Mouse (Mus musculus): ENCODE measurements around the gene Creb5. TPM values are rescaled to one million over a fixed set of nuclear protein-coding genes. Genes with fewer than 3 reads are reported as not detected.

Gene Creb5
- polyA plus RNA-seq, 1 experiment from 2014 or later: 3.9 TPM

DNA sequence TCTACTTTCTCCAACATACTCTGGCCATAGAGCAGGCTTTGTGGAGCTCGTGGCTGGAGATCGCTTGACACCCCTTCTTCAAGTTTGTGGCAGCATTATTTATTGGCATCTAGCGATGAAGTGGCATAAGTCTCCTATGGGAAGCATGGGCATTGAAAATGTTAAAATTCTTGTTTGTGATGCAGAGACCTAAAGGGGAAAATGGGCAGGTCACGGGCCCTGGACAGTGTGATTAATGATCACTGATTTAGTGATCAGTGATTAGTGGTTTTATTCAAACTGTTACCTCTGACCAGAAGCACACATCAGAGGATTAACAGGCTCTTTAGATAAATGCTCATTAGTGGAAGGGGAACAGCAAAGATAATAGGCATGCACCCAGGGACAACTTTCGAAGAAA lies 2.6 kb downstream of the Creb5 start:
- Histone ChIP-seq H3K27me3 (peaks cover 72% of the 10 kb centered on the region), H3K9ac (no peak overlapping the region), H3K4me3 (no peak overlapping the region), H3K36me3 (no peaks in the 10 kb centered on the region), H3K4me1 (replicated peaks) (peaks cover 33% of the 10 kb centered on the region), H3K9me3 (no peaks in the 10 kb centered on the region), H3K4me2 (no peak overlapping the region), H3K27ac (replicated peaks) (no peak overlapping the region)
- ATAC-seq (ENCODE audit: low FRiP score, low read depth): no peak
- whole genome bisulfite sequencing: 27% methylated on average over 5 of the region's 5 CpGs

DNA sequence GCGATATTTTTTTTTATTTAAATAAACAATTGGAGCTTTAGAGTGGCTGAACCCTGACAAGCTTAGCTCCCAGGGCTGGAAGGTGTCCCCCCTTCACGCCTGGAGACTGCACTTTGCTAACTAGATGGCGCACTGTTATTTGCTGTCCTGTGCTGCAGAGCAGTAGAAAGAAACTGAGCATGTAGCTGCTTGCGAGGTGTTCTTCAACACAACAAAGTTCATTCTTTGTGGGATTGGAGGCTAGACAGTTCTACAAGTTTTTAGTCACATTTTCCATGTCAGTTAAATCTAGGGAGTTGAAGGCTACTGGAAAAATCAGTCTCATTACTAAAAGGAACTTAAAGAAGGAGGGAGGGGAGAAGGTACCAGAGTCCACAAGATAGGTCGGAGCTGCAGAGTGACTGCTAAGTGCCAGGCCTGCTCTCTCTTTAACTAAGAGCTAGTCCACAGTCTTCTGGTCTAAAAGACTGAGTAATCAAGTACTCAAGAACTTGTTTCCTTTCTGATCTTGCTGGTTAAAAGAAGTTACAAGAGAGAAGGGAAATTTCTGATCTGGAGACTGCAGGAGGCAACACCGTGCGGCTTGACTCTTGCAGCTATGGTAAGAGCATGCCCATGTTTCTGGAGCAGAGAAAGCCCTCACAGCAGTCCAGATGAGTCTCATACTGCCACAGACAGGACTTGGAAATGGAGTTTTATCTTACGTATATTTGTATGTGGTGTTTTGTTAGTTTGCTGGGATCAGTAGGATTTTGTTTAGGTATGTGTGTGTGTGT lies 3.3 kb downstream of the Creb5 start:
- no peak for ATAC-seq (ENCODE audit: low FRiP score, low read depth)
- no peak overlapping the region for H3K9ac ChIP-seq
- no peaks in the 10 kb centered on the region for H3K9me3 ChIP-seq
- no peak overlapping the region for H3K4me3 ChIP-seq
- no peaks in the 10 kb centered on the region for H3K36me3 ChIP-seq
- H3K27me3 ChIP-seq: peaks cover 64% of the 10 kb centered on the region
- H3K4me1 ChIP-seq (replicated peaks): peaks cover 33% of the 10 kb centered on the region
- 43% methylated on average over 8 of the region's 8 CpGs for WGBS
- no peak overlapping the region for H3K27ac ChIP-seq (replicated peaks)
- H3K4me2 ChIP-seq: no peak overlapping the region

DNA sequence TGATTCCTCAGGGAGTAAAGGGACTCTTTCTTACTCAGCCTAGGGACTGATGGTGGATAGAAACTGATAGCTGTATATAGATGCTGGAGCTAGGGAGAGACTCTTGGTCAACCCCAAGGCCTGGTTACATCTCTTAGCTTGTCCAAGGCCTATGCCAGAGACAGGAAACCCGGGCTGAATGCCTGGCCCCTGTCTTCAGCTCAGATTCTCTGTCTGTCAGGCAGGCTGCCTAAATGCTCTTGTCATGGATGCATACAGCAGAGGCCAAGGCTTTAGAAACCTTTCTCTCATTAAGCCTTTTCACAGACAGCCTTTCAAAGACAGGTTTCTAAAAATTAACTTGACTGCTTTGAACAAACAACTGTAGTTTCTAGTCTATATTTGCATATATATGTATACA lies 5.9 kb downstream of the Creb5 start:
- Histone ChIP-seq H3K27ac (replicated peaks) (no peak overlapping the region), H3K4me1 (replicated peaks) (peaks cover 15% of the 10 kb centered on the region), H3K4me3 (no peak overlapping the region), H3K9me3 (no peaks in the 10 kb centered on the region), H3K27me3 (peaks cover 39% of the 10 kb centered on the region), H3K4me2 (no peak overlapping the region), H3K9ac (no peak overlapping the region), H3K36me3 (no peaks in the 10 kb centered on the region)
- no peak for ATAC-seq (ENCODE audit: low FRiP score, low read depth)
- 50% methylated on average over 1 of the region's 1 CpGs for WGBS

DNA sequence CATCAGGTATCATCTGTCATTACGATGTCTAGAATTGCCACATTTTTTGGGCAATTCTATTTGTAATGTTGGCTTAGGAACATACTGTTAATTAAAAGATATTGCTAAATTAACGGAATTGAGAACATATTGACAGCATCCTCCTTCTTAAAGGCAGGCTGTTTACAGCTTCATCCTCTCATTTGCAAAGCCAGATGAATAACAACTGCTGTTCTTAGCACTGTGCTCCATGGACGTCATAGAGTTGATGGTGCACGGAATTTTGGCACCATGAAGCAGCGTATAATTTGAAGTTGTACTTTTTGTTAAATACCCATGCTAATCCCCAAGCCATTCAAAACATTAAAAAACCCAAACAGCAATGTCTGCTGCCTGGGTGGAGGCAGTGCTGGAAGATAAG lies 10.8 kb downstream of the Creb5 start:
- Histone ChIP-seq H3K36me3 (no peaks in the 10 kb centered on the region), H3K27ac (replicated peaks) (no peak overlapping the region), H3K9me3 (no peaks in the 10 kb centered on the region), H3K4me3 (no peak overlapping the region), H3K4me2 (no peak overlapping the region), H3K4me1 (replicated peaks) (no peaks in the 10 kb centered on the region), H3K9ac (no peak overlapping the region), H3K27me3 (peaks cover 1% of the 10 kb centered on the region; the same call in 1 of the 2 replicates)
- 78% methylated on average over 5 of the region's 5 CpGs for WGBS
- no peak for ATAC-seq (ENCODE audit: low FRiP score, low read depth)

DNA sequence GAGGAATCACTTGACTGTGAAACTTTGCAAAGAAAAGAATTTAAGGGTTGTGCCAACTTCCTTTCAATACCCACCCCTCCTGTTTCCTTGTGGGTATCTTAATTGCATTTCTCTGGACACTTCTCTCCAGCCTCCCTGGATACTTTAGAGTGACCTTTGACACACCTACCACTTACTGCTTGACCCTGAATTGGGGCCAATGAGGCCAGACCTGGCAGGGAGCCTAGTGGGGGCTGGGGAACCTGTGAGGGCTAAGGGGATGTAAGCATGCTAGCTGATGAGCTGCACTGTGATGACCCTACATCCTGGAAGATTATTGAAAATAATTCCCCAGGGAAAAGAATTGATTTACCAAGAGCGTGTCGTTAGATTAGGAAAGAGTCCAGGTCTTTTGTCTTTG lies 17.1 kb downstream of the Creb5 start:
- Histone ChIP-seq H3K27me3 (no peaks in the 10 kb centered on the region), H3K4me1 (replicated peaks) (no peaks in the 10 kb centered on the region), H3K4me3 (no peak overlapping the region), H3K9me3 (no peaks in the 10 kb centered on the region), H3K27ac (replicated peaks) (no peak overlapping the region), H3K4me2 (no peak overlapping the region), H3K36me3 (no peaks in the 10 kb centered on the region), H3K9ac (no peak overlapping the region)
- no peak for ATAC-seq (ENCODE audit: low FRiP score, low read depth)
- 71% methylated on average over 2 of the region's 2 CpGs for WGBS

DNA sequence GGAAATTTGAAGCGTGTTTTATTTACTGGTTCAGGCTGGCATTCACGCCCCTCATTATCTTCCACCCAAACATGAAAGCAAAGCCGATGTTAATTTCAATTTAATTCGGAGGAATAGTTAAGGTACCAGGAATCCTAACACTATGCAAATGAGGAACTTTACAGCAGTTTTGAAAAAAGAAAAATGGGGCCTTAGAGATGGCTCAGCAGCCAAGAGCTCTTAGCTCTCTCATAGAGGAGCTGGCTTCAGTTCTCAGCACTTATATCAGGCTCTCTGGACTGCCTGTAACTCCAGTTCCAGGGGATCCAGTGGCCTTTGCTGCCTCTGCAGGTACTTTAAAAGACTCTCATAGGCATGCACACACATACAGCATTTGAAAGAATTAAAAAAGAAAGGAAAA lies 19.1 kb downstream of the Creb5 start:
- Histone ChIP-seq H3K9me3 (no peaks in the 10 kb centered on the region), H3K4me3 (no peak overlapping the region), H3K36me3 (no peaks in the 10 kb centered on the region), H3K4me2 (no peak overlapping the region), H3K27me3 (no peaks in the 10 kb centered on the region), H3K4me1 (replicated peaks) (no peaks in the 10 kb centered on the region), H3K27ac (replicated peaks) (no peak overlapping the region), H3K9ac (no peak overlapping the region)
- no peak for ATAC-seq (ENCODE audit: low FRiP score, low read depth)
- 82% methylated on average over 4 of the region's 4 CpGs for WGBS

DNA sequence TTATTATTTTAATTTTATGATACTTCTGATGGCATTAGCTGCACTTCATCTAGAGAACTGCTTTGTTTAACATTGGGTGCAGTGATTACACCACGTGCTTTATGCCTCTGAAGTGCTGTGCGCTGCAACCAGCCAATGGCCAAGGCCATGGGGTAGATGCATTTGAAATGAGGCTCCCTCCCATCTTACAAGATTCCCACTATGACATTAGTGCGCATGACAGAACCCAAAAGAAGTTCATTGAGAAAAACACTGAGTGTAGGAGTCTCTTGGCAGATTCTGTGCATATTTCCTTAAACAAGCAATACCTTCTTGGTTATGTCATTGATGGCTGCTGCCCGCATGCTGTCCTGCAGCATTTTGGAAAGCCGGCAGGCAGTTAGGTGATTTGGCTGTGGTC lies 19.6 kb downstream of the Creb5 start:
- Histone ChIP-seq H3K9me3 (no peaks in the 10 kb centered on the region), H3K4me3 (no peak overlapping the region), H3K4me2 (no peak overlapping the region), H3K27me3 (no peaks in the 10 kb centered on the region), H3K27ac (replicated peaks) (no peak overlapping the region), H3K9ac (no peak overlapping the region), H3K36me3 (no peaks in the 10 kb centered on the region), H3K4me1 (replicated peaks) (no peaks in the 10 kb centered on the region)
- no peak for ATAC-seq (ENCODE audit: low FRiP score, low read depth)
- WGBS: 52% methylated on average over 5 of the region's 5 CpGs

DNA sequence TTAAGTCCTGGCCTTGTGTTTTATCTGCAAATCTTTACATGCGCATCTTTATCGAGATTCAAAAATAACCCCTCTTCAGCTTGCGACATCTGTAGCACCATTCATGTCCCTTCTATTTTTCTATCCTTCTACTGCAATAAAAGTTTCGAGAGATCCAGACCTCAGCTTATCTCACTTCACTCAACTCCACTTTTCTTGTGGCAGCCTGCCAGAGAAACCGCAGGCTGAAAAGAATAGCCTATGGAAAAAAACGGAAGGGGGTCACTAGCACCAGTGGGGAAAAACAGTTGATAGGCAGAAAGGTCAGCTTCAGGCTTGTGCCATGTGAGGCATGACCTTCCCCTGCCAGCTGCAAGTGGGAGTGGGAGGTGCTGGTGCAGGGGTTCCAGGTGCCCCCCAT lies 21.6 kb downstream of the Creb5 start:
- H3K4me1 ChIP-seq (replicated peaks): no peaks in the 10 kb centered on the region
- no peak for ATAC-seq (ENCODE audit: low FRiP score, low read depth)
- H3K4me3 ChIP-seq: no peak overlapping the region
- H3K9ac ChIP-seq: no peak overlapping the region
- no peaks in the 10 kb centered on the region for H3K9me3 ChIP-seq
- no peak overlapping the region for H3K27ac ChIP-seq (replicated peaks)
- WGBS: 50% methylated on average over 6 of the region's 6 CpGs
- no peaks in the 10 kb centered on the region for H3K36me3 ChIP-seq
- H3K27me3 ChIP-seq: no peaks in the 10 kb centered on the region
- H3K4me2 ChIP-seq: no peak overlapping the region

DNA sequence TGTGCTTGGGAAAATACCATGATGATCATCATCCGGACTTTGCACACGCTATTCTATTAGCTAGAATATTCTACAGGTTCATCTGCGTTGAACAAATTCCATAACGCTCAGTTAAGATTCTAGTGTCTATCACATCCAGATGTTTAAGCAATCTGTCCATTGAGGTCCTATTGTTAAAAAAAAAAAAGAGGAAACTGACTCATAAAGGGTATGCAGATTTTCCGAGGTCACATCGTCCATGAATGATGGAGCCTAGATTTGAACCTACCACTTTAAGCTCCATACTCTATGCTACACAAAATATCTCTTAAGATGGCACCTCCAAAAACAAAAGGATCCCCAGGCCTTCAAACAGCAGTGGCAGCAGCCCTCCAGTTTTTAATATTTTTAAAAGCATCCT lies 26.5 kb downstream of the Creb5 start:
- H3K9ac ChIP-seq: no peak overlapping the region
- ATAC-seq (ENCODE audit: low FRiP score, low read depth): no peak
- WGBS: 91% methylated on average over 6 of the region's 6 CpGs
- H3K4me3 ChIP-seq: no peak overlapping the region
- H3K27me3 ChIP-seq: no peaks in the 10 kb centered on the region
- no peaks in the 10 kb centered on the region for H3K36me3 ChIP-seq
- H3K4me1 ChIP-seq (replicated peaks): no peaks in the 10 kb centered on the region
- H3K4me2 ChIP-seq: no peak overlapping the region
- H3K9me3 ChIP-seq: no peaks in the 10 kb centered on the region
- no peak overlapping the region for H3K27ac ChIP-seq (replicated peaks)

DNA sequence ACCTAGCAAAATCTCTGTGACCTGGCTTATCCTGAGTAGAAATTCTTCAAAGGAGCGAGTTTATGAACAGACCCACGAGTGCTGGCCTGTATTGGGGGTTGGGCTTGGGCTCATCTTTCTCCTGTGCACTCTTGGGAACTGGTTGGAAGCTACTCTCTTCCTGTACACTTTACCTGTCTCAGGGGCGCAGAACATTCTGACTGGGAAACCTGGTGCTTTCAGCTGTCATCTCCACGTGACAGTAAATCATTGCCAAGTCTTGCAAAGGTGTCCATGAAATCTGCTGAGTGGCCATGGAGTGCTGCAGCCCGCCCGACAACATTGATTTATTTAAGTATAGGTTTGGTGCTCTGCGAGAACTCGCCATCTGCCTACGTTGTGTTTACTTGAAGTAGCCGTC lies 27.1 kb downstream of the Creb5 start:
- ATAC-seq (ENCODE audit: low FRiP score, low read depth): no peak
- no peak overlapping the region for H3K27ac ChIP-seq (replicated peaks)
- WGBS: 82% methylated on average over 10 of the region's 10 CpGs
- H3K27me3 ChIP-seq: no peaks in the 10 kb centered on the region
- H3K9ac ChIP-seq: no peak overlapping the region
- H3K36me3 ChIP-seq: no peaks in the 10 kb centered on the region
- H3K9me3 ChIP-seq: no peaks in the 10 kb centered on the region
- no peak overlapping the region for H3K4me2 ChIP-seq
- H3K4me3 ChIP-seq: no peak overlapping the region
- H3K4me1 ChIP-seq (replicated peaks): no peaks in the 10 kb centered on the region

DNA sequence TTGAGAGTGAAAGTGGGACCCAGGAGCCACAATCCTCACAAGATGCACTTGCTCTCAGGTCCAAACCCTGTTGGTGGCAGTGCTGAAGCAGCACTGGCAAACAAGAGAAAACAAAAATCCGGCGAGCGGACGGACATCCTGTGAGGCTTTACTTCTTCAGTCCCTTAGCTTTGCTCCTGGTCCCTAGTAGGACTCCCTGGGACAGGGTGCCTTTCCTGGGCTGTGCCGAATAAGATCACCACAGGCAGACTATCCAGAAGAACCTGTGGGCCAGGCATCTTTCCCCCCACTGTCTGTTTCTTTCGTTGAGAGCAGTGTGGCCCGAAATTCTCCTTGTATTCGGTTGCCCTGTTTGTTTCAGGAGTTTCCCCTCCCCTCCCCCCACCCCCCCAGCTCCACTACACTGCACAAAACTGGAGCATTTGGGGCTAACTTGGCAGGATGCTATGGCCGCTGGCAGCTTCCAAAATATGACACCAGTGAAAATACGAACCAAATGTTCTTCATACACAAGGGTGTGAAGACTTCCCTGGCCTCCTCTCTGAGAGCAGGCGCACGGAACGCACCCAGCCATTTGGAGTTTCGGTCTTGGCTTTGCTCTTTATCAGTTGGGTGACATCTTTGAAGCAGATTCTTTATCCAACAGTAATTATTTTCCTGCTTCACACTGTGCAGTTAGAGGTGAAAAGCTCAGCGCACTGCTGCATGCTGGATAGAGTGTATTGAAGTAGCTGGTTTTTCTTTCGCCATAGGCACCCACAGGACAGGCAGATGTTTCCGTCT lies 32.7 kb downstream of the Creb5 start:
- Histone ChIP-seq H3K9me3 (no peaks in the 10 kb centered on the region), H3K36me3 (no peaks in the 10 kb centered on the region), H3K4me1 (replicated peaks) (no peaks in the 10 kb centered on the region), H3K27ac (replicated peaks) (no peak overlapping the region), H3K27me3 (no peaks in the 10 kb centered on the region), H3K4me2 (no peak overlapping the region), H3K9ac (no peak overlapping the region), H3K4me3 (no peak overlapping the region)
- WGBS: 81% methylated on average over 17 of the region's 17 CpGs
- no peak for ATAC-seq (ENCODE audit: low FRiP score, low read depth)

DNA sequence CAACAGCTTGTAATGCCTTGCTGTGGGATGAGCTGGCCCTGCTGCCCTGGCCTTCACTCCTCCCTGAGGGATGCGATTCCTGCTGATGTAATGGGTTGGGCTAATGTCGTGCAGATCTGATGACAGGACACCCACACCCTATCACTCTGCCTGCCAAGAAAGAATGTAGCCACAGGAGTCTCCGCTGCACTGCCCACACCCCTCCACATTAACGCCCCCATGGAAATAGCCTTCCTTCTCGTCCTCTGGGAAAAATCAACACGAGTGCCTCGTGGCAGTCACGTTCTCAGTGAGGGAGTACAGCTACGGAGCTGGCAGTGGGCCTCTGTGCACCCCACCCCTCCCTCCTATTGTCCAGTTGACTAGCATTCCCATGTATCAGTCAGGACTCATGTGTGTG lies 50.3 kb downstream of the Creb5 start:
- WGBS: 23% methylated on average over 9 of the region's 9 CpGs
- ATAC-seq (ENCODE audit: low FRiP score, low read depth): no peak
- no peaks in the 10 kb centered on the region for H3K9me3 ChIP-seq
- no peak overlapping the region for H3K4me3 ChIP-seq
- no peaks in the 10 kb centered on the region for H3K36me3 ChIP-seq
- H3K27ac ChIP-seq (replicated peaks): no peak overlapping the region
- H3K4me2 ChIP-seq: no peak overlapping the region
- H3K27me3 ChIP-seq: no peaks in the 10 kb centered on the region
- H3K4me1 ChIP-seq (replicated peaks): no peaks in the 10 kb centered on the region
- no peak overlapping the region for H3K9ac ChIP-seq

All from hindbrain, embryonic 15.5 days (tissue).